Mouse (Mus musculus) 3T3-L1 (cell line): ENCODE data around the gene Agpat2.

Source experiments
- DNase-seq: peaks from one replicate; pipeline ENCODE4 v3.0.0-alpha.2; 2015; ENCODE audit warnings: low read depth, low spot score

Agpat2 gene

DNA sequence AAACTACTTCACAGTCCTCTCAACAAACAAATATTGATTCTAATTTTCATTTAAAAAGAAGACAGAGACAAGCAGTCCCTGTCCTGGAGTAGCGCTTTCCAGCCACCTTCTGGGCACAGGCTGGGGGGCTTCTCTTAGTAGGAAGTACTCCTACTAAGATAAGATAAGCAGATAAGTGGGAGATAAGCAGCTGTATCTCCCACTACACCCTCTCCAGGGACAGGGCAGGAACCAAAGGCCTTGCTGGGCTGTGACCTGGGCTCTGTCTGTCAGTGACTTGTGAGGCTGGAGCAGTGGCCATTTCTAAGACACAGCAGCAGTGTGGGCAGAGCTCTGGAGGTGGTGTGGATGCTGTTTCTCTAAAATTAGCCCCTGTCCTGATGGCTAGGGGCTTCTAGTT is 28.8 kb downstream of the Agpat2 start:
- no peak for DNase-seq

DNA sequence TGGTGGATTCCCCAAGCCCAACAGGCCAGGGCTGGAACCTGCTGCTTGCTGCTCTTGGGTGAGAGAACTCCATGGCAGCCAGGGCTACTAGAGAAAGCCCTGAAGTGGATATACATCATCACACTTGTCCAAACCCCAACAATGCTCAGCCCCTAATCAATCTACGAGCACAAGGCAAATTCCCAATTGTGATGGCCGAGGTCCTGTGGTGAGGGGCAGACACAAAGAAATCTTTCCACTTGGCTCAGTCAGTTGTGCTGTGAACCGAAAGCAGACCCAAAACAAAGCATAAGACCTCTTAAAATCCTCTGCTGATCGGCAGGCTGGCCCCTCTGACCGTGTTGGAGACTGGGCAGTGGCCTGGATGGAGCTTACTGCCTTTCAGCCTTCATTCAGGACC is 29.4 kb downstream of the Agpat2 start:
- DNase-seq, result no peak

DNA sequence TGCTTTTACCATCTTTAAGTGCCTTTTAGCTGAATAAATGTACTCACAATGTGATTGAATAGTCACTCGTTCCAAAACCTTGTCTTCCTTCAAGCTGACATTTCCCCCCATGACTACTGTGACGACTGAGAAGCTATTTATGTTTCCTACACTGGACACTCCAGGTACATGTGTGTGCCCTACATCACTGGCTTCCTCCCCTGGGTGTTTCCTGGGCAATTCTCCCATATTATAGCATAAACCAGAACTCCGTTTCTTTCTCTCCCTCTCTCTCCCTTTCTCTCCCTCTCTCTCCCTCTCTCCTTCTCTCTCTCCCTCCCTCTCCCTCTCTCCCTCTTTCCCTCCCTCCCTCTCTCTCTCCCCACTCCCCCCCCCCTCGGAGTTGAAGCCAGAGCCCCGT is 30.4 kb downstream of the Agpat2 start:
- no peak for DNase-seq

DNA sequence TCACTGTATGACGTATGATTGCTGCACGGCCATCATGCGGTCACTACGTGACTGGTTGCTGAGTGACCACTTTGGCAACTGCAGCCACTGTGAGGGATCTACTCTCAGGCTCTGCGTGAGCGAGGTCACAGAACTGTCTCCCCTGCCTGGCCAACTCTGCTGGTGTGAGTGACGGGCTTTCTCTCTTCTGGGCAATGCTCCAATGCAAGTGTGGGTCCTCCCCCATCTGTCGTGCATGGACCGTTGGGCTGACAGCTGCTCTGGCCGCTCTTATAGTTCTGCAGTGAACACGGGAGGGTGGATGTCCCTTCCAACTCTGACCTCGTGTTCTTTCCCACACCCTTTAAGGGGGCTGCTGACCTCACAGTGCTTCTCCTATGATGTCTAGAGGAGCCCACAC is 30.8 kb downstream of the Agpat2 start:
- DNase-seq, result no peak

DNA sequence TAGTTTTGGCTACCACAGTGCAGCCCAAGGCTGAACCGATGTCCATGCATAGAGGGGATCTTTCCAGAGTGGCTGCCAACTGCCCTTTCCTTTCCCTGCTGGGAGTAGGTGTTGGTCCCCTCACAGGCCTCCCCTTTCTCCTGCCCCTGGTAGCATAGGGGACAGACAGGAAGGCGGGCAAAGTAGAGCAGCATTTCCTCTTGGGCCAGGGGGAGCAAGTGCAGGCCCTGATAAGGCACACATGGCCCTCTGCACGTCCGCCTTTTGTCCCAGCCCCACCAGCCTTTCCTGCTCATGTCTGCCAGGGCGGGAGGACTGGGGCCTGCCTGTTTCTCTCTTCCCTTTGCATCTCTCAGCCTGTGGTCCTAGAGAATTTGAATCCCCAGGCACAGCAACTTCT is 32.4 kb downstream of the Agpat2 start:
- no peak for DNase-seq

DNA sequence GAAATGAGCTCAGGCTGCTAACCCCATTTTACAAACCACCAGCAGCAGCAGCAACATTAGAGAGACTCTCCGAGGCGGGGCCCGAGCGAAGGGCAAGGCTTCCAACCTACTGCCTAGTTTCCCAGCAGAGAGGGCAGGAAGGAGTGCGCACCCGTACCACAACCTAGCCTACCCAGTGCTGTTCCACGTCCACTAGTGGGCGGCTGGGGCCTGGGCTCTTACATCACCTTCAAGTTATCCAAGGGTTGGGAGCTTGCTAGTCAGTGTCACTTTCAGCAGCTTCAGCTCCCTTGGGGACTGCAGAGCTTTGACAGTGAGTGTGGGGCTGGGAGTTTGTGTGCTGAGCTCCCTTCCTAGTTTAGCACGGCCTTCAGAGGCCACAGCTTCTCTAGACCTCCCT is 32.8 kb downstream of the Agpat2 start:
- no peak for DNase-seq

DNA sequence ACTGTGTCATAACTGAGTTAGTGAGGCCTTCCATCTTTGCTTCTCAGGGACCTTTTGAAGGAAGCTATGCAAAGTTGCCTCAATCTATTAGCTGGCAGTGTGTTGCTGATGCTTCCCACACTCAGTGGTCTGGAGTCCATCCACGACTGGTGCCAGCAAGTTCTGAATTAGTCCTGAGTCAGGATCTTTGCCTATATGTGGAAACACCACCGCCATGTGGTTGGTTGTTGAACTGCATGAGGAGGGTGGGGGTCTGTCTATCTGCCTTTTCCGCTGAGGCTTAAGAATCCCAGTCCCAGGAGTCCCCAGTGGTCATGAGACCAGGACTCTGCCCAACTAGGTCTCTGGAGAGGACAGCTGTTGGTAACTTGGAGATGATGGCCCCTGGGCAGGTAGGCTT is 34.2 kb downstream of the Agpat2 start:
- peak; percentile 76 for DNase-seq

DNA sequence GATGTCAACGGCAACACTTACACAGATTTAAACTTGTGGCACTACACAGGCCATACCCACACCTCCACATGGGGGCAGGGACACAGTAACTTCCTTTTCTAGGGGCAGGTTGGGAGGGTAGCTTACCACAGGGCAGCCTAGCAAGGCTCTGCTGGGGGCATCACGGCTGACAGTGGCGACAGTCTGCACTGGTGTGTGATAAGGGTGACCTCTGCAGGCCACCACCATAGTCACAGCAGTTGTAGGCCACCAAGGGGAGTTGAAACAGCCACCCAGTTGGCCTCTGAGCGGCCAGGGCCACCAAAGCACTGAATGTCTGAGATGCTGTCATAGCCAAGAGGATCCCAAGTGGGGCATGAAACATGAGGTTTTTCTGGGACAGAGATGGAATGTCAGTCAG is 38.0 kb downstream of the Agpat2 start:
- peak; percentile 51 for DNase-seq

DNA sequence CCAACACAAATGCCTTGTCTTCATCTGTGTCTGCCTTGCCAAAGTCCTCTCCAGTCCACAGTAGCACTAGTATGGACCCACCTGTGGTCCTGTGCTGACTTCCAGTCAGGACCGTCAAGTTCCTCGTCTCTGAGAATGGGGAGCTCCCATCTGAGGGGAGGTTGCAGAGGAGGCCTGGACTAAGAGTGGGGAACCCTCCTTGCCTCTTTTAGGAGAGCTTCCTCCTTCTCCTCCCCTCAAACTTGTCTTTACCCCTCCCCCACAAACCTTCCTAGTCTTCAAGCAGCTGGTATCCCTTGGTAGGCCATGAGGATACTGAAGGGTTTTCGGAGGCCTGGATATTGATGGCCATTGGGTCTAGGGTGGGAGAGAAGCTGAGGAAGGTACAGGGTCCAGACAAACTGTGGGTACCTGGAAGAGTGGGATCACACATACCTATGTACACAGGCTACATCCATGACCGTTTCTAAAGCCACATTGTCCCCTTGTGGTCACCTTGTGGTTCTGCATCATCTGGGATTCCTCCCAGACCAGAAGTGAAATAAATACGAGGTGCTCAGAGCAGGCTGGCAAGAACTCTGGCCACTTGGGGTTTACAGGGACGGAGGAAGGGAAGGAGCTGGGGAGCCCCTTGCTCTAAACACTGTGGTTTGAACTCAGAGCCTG is 42.7 kb downstream of the Agpat2 start:
- DNase-seq, result peak; percentile 86

DNA sequence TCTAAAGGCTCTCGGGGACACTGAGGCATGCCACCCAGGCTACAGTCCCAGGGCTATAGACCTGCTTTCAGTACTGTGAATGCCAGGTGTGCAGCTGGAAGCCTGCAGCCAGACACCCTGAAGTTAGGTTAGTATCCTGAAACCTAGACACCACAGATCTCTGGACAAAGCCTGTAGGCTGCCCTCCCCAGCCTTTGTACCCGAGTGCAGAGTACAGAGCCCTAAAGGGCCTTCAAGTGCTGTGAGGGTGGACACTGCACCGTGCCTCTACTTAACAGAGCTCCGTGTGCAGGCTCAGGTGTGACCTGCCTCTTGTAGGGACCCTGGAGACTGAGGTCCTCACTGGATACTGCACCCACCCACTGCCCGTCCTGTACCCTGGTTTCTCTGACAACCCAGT is 43.7 kb downstream of the Agpat2 start:
- no peak for DNase-seq

DNA sequence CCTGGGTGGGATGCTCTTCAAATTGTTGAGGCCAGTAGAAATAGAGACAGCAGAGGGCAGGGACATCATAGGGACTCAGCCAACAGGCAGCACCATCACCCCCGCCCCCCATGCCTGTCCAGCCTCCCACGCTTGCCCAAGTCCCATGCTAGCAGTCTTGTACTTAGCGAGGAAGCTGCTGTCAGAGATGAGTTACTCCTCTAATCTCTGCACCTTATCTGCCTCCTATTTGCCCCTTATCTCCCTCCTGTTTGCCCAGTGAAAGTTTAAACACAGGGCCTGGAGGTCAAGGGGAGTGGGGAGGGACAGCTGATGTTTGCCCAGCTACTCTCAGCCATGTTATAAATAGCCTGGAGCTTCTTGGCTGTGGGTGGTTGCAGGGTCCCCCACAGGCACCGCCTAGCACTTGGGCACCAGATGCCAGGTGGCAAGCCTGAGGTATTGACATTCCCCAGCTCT is 47.7 kb downstream of the Agpat2 start:
- DNase-seq, result no peak

DNA sequence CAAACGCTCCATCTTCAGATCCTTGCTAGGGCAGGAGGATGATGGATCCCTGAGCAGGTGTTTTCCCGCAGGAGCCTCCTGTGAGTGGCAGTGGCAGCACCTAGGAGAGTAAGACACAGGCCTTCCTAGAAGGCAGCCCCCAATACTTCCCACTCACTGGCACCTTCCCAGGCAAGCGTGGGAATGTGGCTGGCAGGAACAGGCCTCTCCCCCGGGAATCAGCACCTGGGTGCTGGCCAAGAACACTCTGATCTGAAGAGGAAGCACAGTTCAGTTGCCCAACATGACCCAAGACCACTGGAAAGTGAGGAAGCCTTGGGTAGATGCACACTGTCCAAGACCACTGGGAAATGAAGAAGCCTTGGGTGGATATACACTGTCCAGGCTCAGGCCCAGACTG is 49.1 kb downstream of the Agpat2 start:
- DNase-seq, result no peak

DNA sequence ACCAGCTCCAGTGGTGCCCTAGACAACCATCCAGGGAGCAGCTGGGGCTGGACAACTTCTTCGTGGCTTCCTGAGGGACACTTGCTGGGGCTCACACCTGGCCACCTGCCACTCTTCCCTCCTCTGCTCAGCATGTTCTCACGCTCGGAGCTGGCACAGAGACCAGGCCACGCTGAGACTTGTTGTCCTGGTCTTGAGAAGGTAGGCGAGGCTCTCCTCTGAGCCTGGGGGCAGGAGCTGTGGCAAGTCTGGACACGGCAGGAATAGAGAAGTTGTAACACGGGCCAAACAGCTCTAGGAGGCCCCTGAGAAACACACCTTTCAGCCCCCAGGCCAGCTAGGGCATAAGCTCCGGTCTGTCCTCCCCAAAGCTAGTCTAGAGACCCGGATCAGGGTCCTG is 50.3 kb downstream of the Agpat2 start:
- no peak for DNase-seq

DNA sequence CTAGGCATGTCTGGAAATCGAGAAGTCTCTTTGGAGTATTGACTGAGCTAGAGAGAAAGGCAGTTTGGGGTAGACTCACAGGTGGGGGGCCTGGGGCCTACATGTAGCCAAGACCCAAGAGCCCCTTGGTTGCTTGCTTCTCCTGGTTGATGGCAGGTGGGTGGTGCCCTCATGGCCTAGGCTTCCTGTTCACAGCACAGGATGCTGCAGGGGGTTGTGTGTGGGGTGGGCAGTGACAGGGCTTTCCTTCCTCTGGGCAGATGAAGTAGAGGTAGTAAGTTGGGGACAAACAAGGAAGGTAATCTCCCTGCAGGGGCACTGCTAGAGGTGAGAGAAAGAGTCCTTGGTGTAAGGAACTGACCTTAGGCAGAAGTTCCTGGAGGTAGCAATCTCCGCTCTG is 52.2 kb downstream of the Agpat2 start:
- no peak for DNase-seq

DNA sequence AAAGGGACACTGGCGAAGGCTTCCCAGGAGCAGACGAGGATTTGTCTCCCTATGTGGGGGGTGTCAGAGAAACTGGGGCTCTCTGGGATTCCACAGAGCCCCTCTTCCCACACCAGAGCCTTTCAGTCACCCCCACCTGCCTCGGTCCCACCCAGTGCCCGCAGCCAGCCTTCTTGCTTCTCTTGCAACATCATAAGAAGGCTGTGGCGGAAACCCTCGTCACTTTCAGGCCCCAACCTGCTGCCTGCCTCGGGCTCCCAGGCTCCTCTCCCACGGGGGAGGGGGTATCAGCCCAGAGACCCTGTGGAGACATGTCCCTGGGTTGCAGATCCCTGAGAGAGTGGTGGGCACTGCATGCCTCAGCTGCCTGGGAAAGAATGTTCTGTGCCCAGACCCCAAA is 52.8 kb downstream of the Agpat2 start:
- DNase-seq, result no peak

DNA sequence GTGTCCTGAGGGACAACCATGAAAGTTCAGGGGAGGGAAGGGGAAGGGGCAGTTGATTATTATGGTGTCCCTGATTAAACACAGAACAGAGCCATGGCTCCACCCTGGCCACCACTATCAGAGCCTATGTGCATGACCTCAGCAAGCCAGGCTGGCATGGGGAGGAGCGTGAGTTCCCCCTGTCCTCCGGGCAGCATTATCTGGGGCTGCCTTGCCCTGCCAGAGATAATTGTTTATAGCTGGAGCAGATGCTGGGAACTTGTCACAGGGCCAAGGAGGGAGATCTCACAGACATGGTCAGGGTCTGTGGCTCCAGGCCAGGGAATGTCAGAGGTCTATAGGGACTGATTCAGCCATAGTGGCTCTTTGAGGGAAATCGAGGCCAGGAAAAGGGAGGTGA is 53.4 kb downstream of the Agpat2 start:
- DNase-seq, result no peak

DNA sequence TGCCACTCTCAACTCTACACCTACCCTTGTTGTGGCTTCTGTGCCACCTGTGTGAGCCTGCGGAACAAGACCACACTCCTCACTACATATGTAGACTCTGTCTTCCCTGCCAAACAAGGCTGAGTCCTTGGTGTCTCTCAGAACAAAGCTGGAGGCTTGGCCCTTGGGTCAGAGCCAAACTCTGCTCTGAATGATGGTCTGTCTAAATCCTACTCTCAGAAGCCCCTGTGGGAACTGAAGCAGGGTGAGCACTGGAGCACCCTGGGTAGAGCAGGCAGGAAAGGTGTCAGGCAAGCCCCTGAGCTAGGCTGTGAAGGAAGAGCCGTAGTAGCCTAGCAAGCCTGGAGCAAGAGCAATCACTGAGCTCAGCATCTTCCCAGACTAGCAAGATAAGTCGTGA is 54.0 kb downstream of the Agpat2 start:
- no peak for DNase-seq

DNA sequence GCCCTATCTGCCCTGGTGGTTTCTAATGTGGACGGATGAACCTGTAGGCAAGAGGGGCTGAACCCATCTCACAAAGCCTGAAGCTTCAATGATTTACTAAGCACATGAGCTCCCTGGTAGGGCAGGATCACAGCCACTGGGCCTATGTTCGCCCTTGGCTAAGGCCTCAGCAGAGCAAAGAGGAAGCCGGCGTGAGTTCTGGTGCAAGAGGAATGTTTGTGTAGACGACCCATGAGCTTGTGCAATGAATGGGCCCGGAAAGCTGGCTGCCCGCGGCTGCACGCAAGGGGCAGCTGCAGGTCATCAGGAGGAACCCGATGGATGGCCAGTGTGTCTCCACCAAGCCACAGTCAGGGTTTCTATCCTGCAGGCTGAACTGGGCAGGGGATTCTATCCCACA is 54.4 kb downstream of the Agpat2 start:
- DNase-seq, result no peak

DNA sequence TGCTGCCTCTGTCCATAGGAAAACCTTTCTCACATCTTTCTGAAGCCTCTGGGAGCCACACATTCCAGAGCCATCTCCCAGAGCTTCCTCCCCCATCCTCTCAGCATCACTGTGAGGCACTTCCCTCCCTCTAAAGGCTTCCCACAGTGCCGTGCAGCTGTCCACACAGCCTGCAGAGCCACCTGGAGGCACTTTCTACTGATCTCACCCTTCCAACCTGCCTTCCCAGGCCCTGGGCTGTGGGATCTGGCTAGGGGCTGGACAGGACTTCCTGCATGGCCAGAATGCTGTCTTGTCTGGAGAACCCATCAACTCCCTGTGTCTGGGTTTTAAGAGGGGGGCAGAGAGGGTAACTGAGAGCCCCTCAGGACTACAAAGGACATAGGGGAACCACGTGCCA is 56.7 kb downstream of the Agpat2 start:
- peak; percentile 47 for DNase-seq

DNA sequence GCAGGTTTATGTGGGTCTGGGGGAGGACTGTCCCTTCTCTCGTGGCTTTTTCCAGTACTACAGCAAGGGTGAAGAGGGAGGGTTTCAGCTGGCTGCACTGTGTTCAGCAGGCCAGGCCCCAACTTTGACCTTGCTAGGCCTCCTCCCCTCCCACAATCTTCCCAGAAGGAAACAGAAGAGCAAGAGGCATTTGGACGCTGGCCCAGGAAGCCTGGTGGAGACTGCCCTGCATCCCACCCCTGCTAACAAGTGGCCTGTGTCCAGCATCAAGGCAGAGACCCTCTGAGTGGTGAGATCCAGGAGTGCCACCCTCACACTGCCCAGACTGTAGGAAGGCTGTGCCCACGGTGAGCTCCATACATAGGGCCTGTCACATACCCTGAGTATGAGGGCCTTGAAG is 60.0 kb downstream of the Agpat2 start:
- DNase-seq, result no peak

DNA sequence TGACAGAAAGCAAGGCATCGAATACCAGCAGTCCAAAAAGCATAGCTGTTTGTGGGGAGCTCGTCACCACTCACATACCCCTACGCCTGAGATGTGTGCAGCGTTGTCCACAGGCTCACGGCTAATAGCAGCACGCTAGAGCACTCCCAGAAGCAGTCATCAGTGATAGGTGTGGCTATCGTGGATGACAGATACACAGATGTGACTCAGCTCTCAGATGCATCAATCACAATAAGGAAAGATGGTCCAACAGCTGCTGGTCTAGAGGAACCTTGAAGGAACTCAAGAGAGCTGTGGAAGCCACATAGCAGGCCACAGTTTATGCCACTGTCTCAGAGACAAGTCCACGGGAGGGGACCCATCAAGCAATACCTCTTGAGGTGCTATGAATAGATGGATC is 60.4 kb downstream of the Agpat2 start:
- DNase-seq, result peak; percentile 68

DNA sequence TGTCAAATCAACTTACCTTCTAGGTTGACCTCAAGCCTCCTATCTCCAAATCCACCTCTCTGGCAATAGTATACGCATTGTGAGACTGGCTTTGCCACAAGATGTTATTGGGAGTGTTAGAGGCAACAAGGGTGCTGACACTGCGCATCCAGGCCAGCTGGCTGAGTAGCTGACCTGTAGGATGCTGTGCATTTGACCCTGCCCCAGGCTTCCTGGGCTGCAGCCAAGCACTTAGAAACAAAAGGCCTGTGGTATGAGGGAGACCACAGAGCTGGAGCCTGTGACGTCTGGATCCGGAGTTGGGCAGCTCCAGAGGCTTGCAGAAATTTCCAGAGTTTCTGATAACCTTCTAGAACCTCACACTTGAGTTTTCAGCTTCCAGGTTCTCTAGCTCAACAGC is 61.1 kb downstream of the Agpat2 start:
- peak; percentile 78 for DNase-seq
